Mouse (Mus musculus): ENCODE measurements around the gene Olfr1508.

GRCm38 (mm10) chr14:52465738-52466137 is 1.6 kb downstream of the Olfr1508 start:
- TF ChIP-seq CTCF (IDR thresholded peaks at IDR 0.05; ENCODE audit: borderline replicate concordance, control insufficient read depth, extremely low read depth, insufficient read depth, low read length, poor library complexity) = no peak
- no peak for TF ChIP-seq POLR2A (IDR thresholded peaks at IDR 0.05; ENCODE audit: control insufficient read depth, extremely low read depth, insufficient read depth, low read length, poor library complexity)
